Mouse (Mus musculus) spleen, adult 12 weeks (tissue): ENCODE measurements around the gene Klra5.
"Not testable (repeated sequence)": the region's sequence is repeated elsewhere in the genome, so short reads cannot be mapped to it uniquely, and the experiment has no call there.

ENCODE experiments used
- DNase-seq: peaks from one replicate; pipeline ENCODE4 v3.0.0; 2022; ENCODE audit warnings: low spot score

Gene Klra5

DNA sequence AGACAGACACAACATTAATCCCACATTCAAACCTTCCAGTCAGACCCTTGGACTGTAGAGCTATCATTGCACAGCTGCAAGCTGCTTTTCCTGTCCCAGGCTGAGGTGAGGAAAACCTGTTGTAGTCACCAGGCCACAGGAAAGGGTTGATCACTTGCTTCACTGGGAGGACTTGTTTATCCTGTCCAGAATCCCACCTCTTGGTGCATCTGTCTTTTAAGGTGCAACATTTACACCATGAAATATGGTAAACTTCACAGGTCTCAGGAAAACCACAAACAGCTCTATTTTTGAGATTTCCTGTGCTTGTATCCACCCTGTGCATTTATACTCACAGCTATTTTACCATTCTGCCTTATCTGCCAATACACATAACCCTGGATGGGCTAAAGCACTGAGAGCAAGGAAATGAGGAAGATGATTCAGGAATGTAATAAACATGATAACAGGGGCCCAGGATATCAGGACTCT is at the start of gene Klra5:
Gene Klra5 (minus strand): TSS at position 175 of the 471 bp plus-strand sequence.
- not testable (repeated sequence) for DNase-seq

DNA sequence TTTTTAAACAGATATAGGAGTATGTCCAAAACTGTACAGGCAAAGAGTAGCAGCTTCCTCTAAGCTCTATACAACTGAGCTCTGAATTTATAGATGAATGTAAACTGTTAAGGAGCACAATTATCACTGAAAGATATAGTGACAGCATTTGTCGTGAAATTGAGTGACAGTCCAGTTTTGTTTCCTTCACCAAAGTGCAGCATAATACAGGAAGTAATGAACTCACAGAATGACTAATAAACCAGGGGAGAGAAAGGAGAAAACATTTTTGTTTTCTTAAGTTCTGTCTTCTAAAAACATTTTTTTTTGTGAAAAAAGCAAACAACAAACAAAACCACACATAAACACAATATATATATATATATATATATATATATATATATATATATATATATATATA is 454 bp downstream of the Klra5 start:
- no peak for DNase-seq

DNA sequence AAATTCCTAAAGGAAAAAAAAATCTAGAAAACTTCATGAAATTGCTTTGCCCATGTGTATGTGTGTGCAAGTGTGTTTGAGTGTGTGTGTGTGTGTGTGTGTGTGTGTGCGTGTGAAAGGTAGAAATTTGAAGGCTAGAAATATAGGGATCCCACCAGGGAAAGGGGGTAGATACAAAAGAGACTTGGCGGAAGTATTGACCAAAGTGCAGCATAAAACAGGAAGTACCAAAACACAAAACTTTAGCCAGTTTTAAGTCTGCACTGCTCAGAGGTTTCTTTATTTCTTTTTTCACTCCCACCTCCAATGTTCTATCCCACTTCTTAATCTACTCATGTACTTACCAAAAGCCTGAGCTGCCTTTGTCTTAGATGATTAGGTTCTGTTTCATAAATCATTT is 34.9 kb downstream of the Klra5 start:
- no peak for DNase-seq

DNA sequence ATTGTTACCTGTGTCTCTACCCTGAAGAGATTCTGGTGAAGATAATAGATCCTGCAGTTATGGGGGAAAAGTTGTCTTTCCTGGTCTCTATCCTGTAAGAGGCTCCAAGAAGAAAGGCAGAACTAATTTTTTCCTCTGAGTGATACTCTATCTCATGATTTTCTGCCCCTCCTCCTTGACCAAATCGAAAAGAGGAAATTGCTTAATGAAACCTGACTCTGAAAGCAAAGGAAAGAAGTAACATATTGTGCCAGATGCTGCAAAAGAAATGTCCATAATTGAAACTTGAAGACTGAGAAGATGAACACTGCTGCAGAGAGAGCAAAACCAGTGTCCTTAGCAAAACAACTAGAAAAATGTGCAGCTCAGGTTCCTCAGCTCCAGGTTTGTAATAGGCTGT is 40.9 kb downstream of the Klra5 start, which contains the start of gene Klra17:
Gene Klra17 (minus strand): TSS at position 124 of the 400 bp plus-strand sequence.
- no peak for DNase-seq

DNA sequence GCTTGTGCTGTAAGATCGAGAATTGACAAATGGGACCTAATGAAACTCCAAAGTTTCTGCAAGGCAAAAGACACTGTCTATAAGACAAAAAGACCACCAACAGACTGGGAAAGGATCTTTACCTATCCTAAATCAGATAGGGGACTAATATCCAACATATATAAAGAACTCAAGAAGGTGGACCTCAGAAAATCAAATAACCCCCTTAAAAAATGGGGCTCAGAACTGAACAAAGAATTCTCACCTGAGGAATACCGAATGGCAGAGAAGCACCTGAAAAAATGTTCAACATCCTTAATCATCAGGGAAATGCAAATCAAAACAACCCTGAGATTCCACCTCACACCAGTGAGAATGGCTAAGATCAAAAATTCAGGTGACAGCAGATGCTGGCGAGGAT is 55.1 kb downstream of the Klra5 start, which contains the start of gene Gm17631:
Gene Gm17631 (plus strand): TSS at position 301 of the 400 bp plus-strand sequence.
- DNase-seq: not testable (repeated sequence)
